Mouse (Mus musculus): Measurements from ENCODE around the gene Olfr653.
A peak's percentile ranks its signal among the peaks of the same experiment; 100 is the strongest.

The Olfr653 gene

GRCm38 (mm10) chr7:104577014-104577413 is at the start of gene Olfr653:
Gene Olfr653, plus strand, starts transcription at chr7:104577314.
- DNase-seq (ENCODE audit: low spot score): no peak

GRCm38 (mm10) chr7:104549833-104550232 is 27.3 kb upstream of the Olfr653 start, which contains the start of gene Olfr651:
Gene Olfr651, plus strand, starts transcription at chr7:104550133.
- no peak for DNase-seq (ENCODE audit: low spot score)

GRCm38 (mm10) chr7:104552700-104553099 is 24.4 kb upstream of the Olfr653 start:
- no peak for DNase-seq (ENCODE audit: low spot score)

- no peak for DNase-seq (ENCODE audit: low spot score)
These were observed 16.5 kb upstream of the Olfr653 start, which contains the start of gene Olfr652 for GRCm38 (mm10) chr7:104560601-104561000. Gene Olfr652, plus strand, starts transcription at chr7:104560901.

- no peak for DNase-seq (ENCODE audit: low spot score)
These were observed 3.7 kb downstream of the Olfr653 start for GRCm38 (mm10) chr7:104580846-104581245.

GRCm38 (mm10) chr7:104581429-104581828 is 4.3 kb downstream of the Olfr653 start:
- DNase-seq (ENCODE audit: low spot score): no peak

- no peak for DNase-seq (ENCODE audit: low spot score)
These were observed 9.6 kb downstream of the Olfr653 start, which contains the start of gene Olfr654 for GRCm38 (mm10) chr7:104586725-104587124. Gene Olfr654, plus strand, starts transcription at chr7:104587025.

- no peak for DNase-seq (ENCODE audit: low spot score)
These were observed 11.2 kb downstream of the Olfr653 start for GRCm38 (mm10) chr7:104588274-104588673.

- no peak for DNase-seq (ENCODE audit: low spot score)
These were observed 24.6 kb downstream of the Olfr653 start, which contains the start of gene Olfr655 for GRCm38 (mm10) chr7:104601679-104602078. Gene Olfr655, minus strand, starts transcription at chr7:104601779.

GRCm38 (mm10) chr7:104603173-104603572 is 26.1 kb downstream of the Olfr653 start:
- DNase-seq (ENCODE audit: low spot score): peak; percentile 7

GRCm38 (mm10) chr7:104604727-104605126 is 27.6 kb downstream of the Olfr653 start:
- DNase-seq (ENCODE audit: low spot score): no peak

- DNase-seq (ENCODE audit: low spot score): no peak
These were observed 36.5 kb downstream of the Olfr653 start, which contains the start of gene Olfr656 for GRCm38 (mm10) chr7:104613655-104614054. Gene Olfr656, plus strand, starts transcription at chr7:104613955.

- DNase-seq (ENCODE audit: low spot score): no peak
These were observed 47.4 kb downstream of the Olfr653 start, which contains the start of gene Olfr657 for GRCm38 (mm10) chr7:104624494-104624893. Gene Olfr657, plus strand, starts transcription at chr7:104624794.
